Mouse (Mus musculus) megakaryocyte-erythroid progenitor cell, adult 5-6 weeks (primary cell): ENCODE results near the gene Tmem63c. TPM values are rescaled to one million over a fixed set of nuclear protein-coding genes. Genes with fewer than 3 reads are reported as not detected.

Experiments
- ATAC-seq: replicated peaks from 2 replicates; pipeline ENCODE4 v1.8.0; 2016; ENCODE audit warnings: mild to moderate bottlenecking, inconsistent platforms; ENCODE audit not compliant: severe bottlenecking, poor library complexity, low FRiP score, low TSS enrichment
- total RNA-seq, 2 experiments: library from RNA; stranded (forward) in 1 of 2; stranded (reverse) in 1 of 2; fragments of 200-1000, 215-1000 nt in 1 of 2; fragments of >200 nt in 1 of 2; fragmentation: Nextera tagmentation in 1 of 2; gene quantifications; 2 replicates each; pipeline ENCODE4 v1.2.3; 2014 to 2017

The Tmem63c gene
- total RNA-seq, 2 experiments from 2014 or later, result not detected

- no peak for ATAC-seq
These were observed 82.3 kb downstream of the Tmem63c start for GRCm38 (mm10) chr12:87103471-87103870.

DNA sequence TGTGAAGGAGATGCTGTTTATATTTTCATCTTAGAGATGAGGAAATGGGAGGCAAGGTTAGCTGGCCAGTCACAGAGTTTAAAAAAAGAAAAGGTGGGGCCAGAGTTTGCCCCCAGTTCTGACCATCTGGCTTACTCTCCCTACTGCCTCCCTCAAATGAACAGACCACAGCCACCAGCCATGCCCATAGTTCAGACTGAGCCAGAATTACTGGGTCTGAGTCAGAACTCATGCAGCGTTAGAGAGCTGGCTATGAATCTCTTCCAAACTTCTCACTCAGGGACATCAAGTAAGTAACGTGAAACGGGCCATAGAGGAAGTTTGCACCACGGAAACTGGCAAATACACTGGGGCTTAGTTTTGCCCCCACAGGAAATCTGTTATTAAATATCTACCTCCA lies 83.7 kb downstream of the Tmem63c start:
- ATAC-seq, result no peak

DNA sequence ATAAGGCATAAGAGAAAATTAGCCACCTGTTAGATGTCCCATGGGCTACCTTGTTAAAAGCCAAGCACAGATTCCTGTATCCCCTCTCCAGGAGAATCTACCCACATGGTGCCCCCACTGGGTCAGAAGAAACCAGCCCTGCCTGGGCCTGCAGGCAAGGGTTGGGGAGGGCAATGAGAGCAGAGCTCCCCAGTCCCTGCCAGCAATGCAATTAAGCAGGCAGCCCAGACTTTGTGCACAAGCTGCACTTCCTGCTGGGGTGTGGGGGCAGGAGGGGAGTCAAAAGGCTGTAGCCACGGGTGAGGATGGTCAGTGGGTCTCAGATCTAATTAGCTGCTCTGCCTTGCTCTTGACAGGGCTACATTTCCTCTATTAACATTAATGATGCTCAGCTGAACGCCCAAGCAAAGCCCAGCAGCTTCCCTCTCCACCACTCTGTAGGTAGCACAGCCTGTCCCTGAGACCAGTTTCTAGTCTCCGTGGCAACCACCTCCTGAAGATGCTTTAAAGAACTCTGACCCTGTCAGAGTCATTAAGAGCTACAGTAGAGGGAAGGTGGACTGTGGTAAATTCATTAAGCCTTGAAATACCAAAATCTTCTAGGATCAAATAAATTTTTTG lies 86.3 kb downstream of the Tmem63c start:
- ATAC-seq, result no peak

DNA sequence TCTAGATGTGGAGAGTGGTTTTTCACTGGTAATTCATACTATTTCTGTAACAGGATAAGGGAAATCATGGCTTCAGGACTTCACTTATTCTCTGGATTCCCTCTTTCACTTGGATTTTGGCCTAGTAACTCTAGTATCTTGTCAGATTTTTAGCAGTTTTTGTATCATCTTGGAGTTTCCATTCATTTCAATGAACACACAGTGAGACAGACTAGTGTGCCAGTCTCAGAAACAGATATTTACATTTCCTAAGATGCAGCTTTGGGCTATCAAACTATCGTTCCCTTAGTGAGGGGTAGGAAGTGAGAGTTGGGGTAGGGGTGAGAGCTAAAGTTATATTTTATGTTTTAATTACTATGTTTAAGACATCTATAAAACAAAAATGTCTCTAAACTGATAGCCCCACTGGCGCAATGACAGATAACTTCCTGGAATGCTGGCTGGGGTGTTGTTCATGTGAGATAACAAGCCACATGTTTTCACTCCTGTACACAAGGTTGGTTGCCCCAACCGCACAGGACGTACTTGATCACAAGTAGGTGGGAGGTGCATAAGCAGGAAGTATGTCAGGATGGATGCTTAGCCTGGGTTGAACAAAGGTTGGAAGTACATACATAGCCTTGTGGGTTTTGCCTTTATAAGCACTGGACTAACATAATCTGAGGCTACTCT lies 100.9 kb downstream of the Tmem63c start:
- peak; percentile 96 for ATAC-seq

DNA sequence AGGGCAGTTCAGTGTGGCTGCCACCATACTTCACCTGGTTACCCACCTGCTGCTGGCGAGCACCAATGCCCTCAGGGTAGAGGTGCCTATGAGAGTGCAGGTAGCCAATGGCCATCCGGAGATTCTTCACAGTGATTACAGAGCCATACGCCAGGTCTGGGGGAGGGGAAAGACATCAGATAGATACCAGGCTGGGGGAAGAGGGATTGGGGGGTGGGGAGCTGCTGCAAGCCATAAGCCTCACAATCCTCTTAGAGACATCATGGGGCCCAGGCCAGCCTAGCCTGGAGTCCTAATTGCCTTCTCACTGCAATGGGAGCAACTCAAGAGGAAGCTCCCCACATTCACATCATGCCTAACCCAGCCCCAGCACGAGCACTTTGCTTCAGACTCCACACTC lies 106.1 kb downstream of the Tmem63c start:
- ATAC-seq, result no peak

DNA sequence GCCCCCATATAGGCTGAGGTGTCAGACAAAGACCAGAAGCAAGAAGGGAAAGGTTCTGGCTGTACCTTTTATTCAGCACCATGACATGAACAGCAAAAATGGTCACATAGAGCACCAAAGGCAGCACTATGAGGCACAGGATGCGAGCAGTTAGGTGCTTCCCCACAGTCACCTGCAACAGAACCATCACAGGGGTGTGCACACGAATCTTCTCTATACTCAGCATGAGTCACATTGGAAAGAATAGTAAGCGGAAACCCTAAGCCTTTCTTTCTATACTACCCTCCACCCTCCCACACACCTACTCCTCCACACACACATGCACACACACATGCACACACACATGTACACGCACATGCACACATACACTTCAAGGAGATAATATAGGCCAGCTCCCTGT lies 109.1 kb downstream of the Tmem63c start:
- ATAC-seq, result no peak

DNA sequence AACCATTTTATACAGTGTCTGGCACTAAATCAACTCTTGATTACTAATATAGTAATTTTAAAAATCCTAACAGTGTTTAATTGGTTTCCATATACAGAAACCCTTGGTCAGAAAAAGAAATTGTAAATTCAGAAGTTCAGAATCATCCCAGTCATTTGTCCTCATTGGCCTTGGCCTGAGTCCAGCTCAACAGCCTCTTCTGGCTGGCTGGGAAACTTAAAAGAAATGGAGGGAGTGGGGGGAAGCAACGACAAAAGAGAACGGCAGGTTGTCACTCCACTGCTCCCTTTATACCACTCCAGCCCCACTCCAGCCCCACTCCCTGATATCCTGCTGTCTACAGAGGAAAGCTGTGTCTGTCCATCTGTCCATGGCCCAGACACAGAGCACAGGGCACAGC lies 110.0 kb downstream of the Tmem63c start:
- no peak for ATAC-seq

GRCm38 (mm10) chr12:87131619-87132018 lies 110.5 kb downstream of the Tmem63c start:
- ATAC-seq, result peak; percentile 56; the same call in 1 of the 2 replicates

DNA sequence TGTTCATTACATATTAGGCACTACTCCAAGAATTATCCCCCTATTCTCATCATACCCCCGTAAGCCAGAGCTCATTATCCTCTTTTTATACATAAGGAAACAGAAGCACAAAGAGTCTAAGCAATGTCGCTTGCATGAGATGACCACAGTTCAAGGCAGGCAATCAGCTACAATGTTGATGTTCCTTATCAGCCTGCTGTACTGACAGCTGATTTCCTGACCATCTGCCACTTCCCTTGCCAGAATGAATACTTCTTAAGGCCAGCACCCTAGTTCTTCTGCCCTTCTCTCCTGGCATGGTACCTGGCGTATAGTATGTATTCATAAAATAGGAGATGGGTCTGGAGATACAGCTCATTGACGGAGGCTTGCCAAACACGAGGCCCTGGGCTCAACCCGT lies 111.1 kb downstream of the Tmem63c start:
- peak; percentile 26; the same call in 1 of the 2 replicates for ATAC-seq

GRCm38 (mm10) chr12:87132784-87133183 lies 111.6 kb downstream of the Tmem63c start:
- peak; percentile 56; the same call in 1 of the 2 replicates for ATAC-seq

GRCm38 (mm10) chr12:87137439-87138341 lies 116.5 kb downstream of the Tmem63c start:
- no peak for ATAC-seq

DNA sequence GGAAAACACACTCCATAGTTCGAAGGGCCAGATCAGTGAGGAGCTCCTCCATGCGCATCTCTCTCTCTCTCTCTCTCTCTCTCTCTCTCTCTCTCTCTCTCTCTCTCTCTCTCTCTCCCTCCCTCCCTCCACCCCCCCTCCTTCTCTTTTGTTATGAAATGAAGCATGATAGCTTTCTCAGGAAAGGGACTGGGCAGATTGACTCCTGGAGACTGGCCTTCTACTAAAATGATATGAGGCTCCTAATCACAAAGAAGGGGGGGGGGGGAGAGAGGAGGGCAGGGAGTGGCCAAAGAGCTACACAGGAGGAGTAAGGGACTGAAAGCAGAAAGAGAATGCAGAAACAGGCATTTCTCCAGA lies 117.2 kb downstream of the Tmem63c start:
- ATAC-seq, result no peak

- no peak for ATAC-seq
These were observed 117.6 kb downstream of the Tmem63c start for GRCm38 (mm10) chr12:87138768-87139167.

Other genes with a start within 250 kb of the Tmem63c start
- 0.76 and 0.94 TPM in 2 replicates for gene Irf2bpl, start 136.5 kb upstream of the Tmem63c start, total RNA-seq (2014; fragmentation: Nextera tagmentation)
- gene Irf2bpl, start 136.5 kb upstream of the Tmem63c start, total RNA-seq (2017), result 1.1 and 2.7 TPM in 2 replicates
- 29.2 and 35.6 TPM in 2 replicates for gene Cipc, start 74.3 kb upstream of the Tmem63c start, total RNA-seq (2014; fragmentation: Nextera tagmentation)
- 22.0 and 23.0 TPM in 2 replicates for gene Cipc, start 74.3 kb upstream of the Tmem63c start, total RNA-seq (2017)
- gene Zdhhc22, start 30.9 kb upstream of the Tmem63c start, total RNA-seq (2014; fragmentation: Nextera tagmentation), result not detected in 2 replicates
- gene Zdhhc22, start 30.9 kb upstream of the Tmem63c start, total RNA-seq (2017), result not detected in 2 replicates
- gene Ngb, start 81.2 kb downstream of the Tmem63c start, total RNA-seq (2014; fragmentation: Nextera tagmentation), result not detected in 2 replicates
- gene Ngb, start 81.2 kb downstream of the Tmem63c start, total RNA-seq (2017), result not detected in 2 replicates
- gene Gstz1, start 125.8 kb downstream of the Tmem63c start, total RNA-seq (2014; fragmentation: Nextera tagmentation), result 32.8 and 38.3 TPM in 2 replicates
- gene Gstz1, start 125.8 kb downstream of the Tmem63c start, total RNA-seq (2017), result 25.1 and 43.6 TPM in 2 replicates
- gene Pomt2, start 126.6 kb downstream of the Tmem63c start, total RNA-seq (2014; fragmentation: Nextera tagmentation), result 6.6 and 10.4 TPM in 2 replicates
- gene Pomt2, start 126.6 kb downstream of the Tmem63c start, total RNA-seq (2017), result 5.1 and 7.7 TPM in 2 replicates
- not detected in 2 replicates for gene Samd15, start 178.4 kb downstream of the Tmem63c start, total RNA-seq (2014; fragmentation: Nextera tagmentation)
- gene Samd15, start 178.4 kb downstream of the Tmem63c start, total RNA-seq (2017), result 3.8 TPM in 1 of 2 replicates, not detected in the other
- gene Tmed8, start 179.1 kb downstream of the Tmem63c start, total RNA-seq (2014; fragmentation: Nextera tagmentation), result 6.1 and 7.7 TPM in 2 replicates
- gene Tmed8, start 179.1 kb downstream of the Tmem63c start, total RNA-seq (2017), result 6.2 and 6.7 TPM in 2 replicates
- not detected in 2 replicates for gene Noxred1, start 217.4 kb downstream of the Tmem63c start, total RNA-seq (2014; fragmentation: Nextera tagmentation)
- gene Noxred1, start 217.4 kb downstream of the Tmem63c start, total RNA-seq (2017), result not detected in 2 replicates
- gene Vipas39, start 244.9 kb downstream of the Tmem63c start, total RNA-seq (2014; fragmentation: Nextera tagmentation), result 20.5 and 25.5 TPM in 2 replicates
- gene Vipas39, start 244.9 kb downstream of the Tmem63c start, total RNA-seq (2017), result 15.8 and 26.0 TPM in 2 replicates
- 127 and 212 TPM in 2 replicates for gene Ahsa1, start 245.1 kb downstream of the Tmem63c start, total RNA-seq (2014; fragmentation: Nextera tagmentation)
- gene Ahsa1, start 245.1 kb downstream of the Tmem63c start, total RNA-seq (2017), result 295 and 365 TPM in 2 replicates